Mouse (Mus musculus) thymus, postnatal 14 days (tissue): ENCODE measurements around the gene Gm21943.
"Not testable (repeated sequence)": the region's sequence is repeated elsewhere in the genome, so short reads cannot be mapped to it uniquely, and the experiment has no call there.

Experiments used
- DNase-seq: peaks from one replicate; pipeline ENCODE4 v3.0.0; 2021

The Gm21943 gene

DNA sequence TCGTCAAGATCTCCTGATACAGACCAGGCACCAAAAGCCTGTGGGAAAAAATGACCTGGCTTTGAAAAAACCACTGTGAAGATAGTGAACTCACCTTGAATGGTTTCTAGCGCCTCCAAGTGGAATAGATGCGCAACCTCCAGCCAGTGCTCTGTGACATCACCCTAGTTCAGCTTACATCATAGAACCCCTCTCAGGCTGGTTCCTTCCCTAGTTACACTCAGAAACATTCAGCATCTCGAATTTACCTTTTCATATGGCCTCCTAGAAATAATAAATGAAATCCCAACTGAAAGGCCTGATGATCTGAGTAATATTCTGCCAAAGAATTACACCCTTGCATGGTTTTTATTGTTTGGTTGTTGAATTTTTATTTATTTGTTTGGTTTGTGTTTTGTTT is at the start of gene Gm21943:
Gene Gm21943, minus strand, starts transcription at position 101 of the 400 bp plus-strand sequence.
- not testable (repeated sequence) for DNase-seq
